Mouse (Mus musculus) hindbrain, embryonic 16.5 days (tissue): Measurements from ENCODE around the gene Coq9. TPM values are rescaled to one million over a fixed set of nuclear protein-coding genes. Genes with fewer than 3 reads are reported as not detected.
"Not testable (repeated sequence)": the region's sequence is repeated elsewhere in the genome, so short reads cannot be mapped to it uniquely, and the experiment has no call there.

Source experiments
- ATAC-seq: fragments of 200-750 bp; cut with Nextera tagmentation; 2 replicates; pipeline ENCODE4 v1.8.0; 2017; ENCODE audit warnings: moderate TSS enrichment, moderate library complexity
- H3K27ac ChIP-seq: fragments of 300-500 bp; sonication (generic); 2 replicates; pipeline ENCODE4 v1.5.1; 2014; ENCODE audit warnings: low read depth, mild to moderate bottlenecking, control low read depth, low read length, moderate library complexity
- H3K27me3 ChIP-seq: fragments of 300-500 bp; sonication (generic); replicated peaks from 2 replicates; pipeline ENCODE4 v1.6.1; 2014; ENCODE audit warnings: low read length; ENCODE audit not compliant: control insufficient read depth, insufficient read depth
- H3K36me3 ChIP-seq: fragments of 300-500 bp; sonication (generic); 2 replicates; pipeline ENCODE4 v1.6.1; 2014; ENCODE audit warnings: mild to moderate bottlenecking, low read length, moderate library complexity, mixed read lengths; ENCODE audit not compliant: control insufficient read depth, insufficient read depth
- H3K4me1 ChIP-seq: fragments of 300-500 bp; sonication (generic); 2 replicates; pipeline ENCODE4 v1.6.1; 2014; ENCODE audit warnings: low read depth, low read length; ENCODE audit not compliant: control insufficient read depth, insufficient read depth
- H3K4me2 ChIP-seq: fragments of 300-500 bp; sonication (generic); 2 replicates; pipeline ENCODE4 v1.6.1; 2014; ENCODE audit warnings: mild to moderate bottlenecking, low read length, control low read depth, moderate library complexity
- H3K4me3 ChIP-seq: fragments of 300-500 bp; sonication (generic); 2 replicates; pipeline ENCODE4 v1.5.1; 2014; ENCODE audit warnings: mild to moderate bottlenecking, low read length, control low read depth, moderate library complexity
- H3K9ac ChIP-seq: fragments of 300-500 bp; sonication (generic); 2 replicates; pipeline ENCODE4 v1.6.1; 2014; ENCODE audit warnings: low read depth, mild to moderate bottlenecking, control low read depth, low read length, moderate library complexity
- H3K9me3 ChIP-seq: fragments of 300-500 bp; sonication (generic); 2 replicates; pipeline ENCODE4 v1.6.1; 2014; ENCODE audit warnings: mild to moderate bottlenecking, low read length, moderate library complexity; ENCODE audit not compliant: control insufficient read depth
- WGBS: fragments of 180-500 bp; shearing (Covaris S2); extraction: QIAGEN DNeasy Blood & Tissue Kit; methylation state at CpG from one replicate; pipeline ENCODE4 v1.1.7; 2014; 5-methylcytosine and 5-hydroxymethylcytosine counted together
- polyA plus RNA-seq: library from polyadenylated mRNA; unstranded; fragments of >200 nt; fragmentation: Nextera tagmentation; extraction: Ambion mirVana; gene quantifications from 2 replicates; pipeline ENCODE4 v1.2.1, GENCODE M21; 2015

Gene Coq9
- polyA plus RNA-seq, 1 experiment from 2014 or later = 67.7 TPM

DNA sequence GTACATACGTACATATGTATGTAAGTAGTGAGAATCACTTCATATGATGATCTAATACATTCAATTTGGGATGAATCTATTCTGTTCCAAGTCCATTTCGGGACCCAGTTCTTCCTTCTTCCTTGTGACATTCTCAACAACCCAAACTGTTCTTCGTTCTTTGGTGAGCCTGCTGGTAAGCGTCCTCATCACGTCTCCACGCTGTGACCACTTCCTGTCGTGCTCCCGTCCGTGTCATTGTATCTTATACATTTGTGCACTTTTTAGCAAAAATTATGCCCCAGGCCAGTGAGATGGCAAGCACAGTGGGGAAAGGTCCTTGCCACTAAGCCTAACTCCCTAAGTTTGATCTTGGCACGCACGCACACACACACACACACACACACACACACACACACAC, 20.2 kb upstream of the Coq9 start:
- Histone ChIP-seq H3K36me3 (peaks cover 10% of the 10 kb centered on the region), H3K27ac (no peak overlapping the region), H3K4me2 (no peak overlapping the region), H3K4me1 (no peaks in the 10 kb centered on the region), H3K9me3 (no peaks in the 10 kb centered on the region), H3K4me3 (no peak overlapping the region), H3K9ac (no peak overlapping the region), H3K27me3 (no peaks in the 10 kb centered on the region)
- ATAC-seq = no peak
- WGBS = 91% methylated on average over 11 of the region's 11 CpGs

DNA sequence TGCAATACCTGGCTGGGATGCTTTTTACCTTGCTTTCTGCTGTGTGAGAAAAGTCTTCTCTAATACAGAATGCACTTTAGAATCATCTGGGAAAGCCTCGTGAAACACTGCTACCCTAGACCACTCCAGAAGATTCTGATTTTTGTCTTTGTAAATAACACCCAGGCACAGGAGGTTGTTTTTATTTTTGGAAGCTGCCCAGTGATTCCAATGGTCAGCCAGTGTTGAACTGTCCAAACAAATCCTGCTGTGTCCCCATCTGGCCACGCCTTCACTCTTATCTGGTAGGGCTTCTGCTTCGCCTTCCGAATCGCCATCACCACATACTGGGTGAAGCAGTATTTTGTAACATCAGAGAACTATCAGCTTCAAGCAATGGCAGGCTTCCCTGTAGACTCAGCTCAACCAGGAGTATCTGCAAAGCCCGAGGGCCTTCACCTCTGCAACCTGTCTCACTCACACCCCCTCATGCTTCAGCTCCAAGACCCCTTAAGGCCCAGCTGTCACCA, 18.4 kb upstream of the Coq9 start:
- Histone ChIP-seq H3K9ac (no peak overlapping the region), H3K4me3 (no peak overlapping the region), H3K27ac (no peak overlapping the region), H3K4me1 (no peaks in the 10 kb centered on the region), H3K9me3 (no peaks in the 10 kb centered on the region), H3K36me3 (peaks cover 21% of the 10 kb centered on the region), H3K4me2 (no peak overlapping the region), H3K27me3 (no peaks in the 10 kb centered on the region)
- ATAC-seq = no peak
- WGBS = 86% methylated on average over 6 of the region's 6 CpGs

DNA sequence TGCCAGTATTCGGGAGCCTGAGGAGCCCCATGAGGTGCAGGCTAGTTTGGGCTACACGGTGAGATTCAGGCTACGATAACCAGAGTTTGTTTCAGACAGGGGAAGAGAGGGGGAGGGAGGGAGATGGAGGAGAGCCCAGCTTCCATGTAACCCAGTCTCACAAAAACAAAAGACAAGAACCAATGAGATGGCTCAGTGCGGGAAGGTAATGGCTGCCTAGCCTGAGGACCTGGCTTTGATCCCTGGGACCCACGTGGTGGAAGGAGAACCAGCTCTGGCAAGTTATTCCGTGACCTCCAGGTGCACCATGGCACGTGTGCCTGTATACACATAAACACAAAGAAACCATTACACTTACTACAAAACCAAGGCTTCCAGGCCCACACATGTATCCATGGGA, 17.6 kb upstream of the Coq9 start:
- H3K4me3 ChIP-seq = no peak overlapping the region
- no peak overlapping the region for H3K4me2 ChIP-seq
- H3K27me3 ChIP-seq = no peaks in the 10 kb centered on the region
- 81% methylated on average over 7 of the region's 7 CpGs for WGBS
- no peaks in the 10 kb centered on the region for H3K9me3 ChIP-seq
- H3K27ac ChIP-seq = no peak overlapping the region
- no peak for ATAC-seq
- H3K36me3 ChIP-seq = peaks cover 27% of the 10 kb centered on the region
- H3K9ac ChIP-seq = no peak overlapping the region
- H3K4me1 ChIP-seq = no peaks in the 10 kb centered on the region

DNA sequence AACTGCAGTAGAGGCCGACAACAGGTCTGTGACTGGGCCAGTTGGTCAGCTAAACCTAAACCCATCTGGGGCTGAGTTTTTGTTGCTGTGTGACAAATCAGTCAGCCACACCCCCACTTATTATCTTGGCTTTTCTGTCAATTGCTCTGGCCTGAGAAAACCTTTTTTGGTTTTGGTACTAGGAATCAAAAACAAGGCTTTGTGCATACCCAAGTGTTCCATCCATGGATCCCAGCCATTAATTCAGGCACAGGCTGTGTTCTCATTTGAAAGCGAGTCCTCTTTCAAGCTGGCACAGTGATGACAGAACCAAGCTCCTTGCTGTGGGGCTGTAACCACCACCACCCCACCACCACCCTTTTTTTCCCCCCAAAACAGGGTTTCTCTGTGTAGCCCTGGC, 16.7 kb upstream of the Coq9 start:
- Histone ChIP-seq H3K4me1 (no peaks in the 10 kb centered on the region), H3K4me2 (no peak overlapping the region), H3K9ac (no peak overlapping the region), H3K27me3 (no peaks in the 10 kb centered on the region), H3K9me3 (no peaks in the 10 kb centered on the region), H3K27ac (no peak overlapping the region), H3K36me3 (peaks cover 27% of the 10 kb centered on the region), H3K4me3 (no peak overlapping the region)
- no peak for ATAC-seq
- 83% methylated on average over 2 of the region's 2 CpGs for WGBS

DNA sequence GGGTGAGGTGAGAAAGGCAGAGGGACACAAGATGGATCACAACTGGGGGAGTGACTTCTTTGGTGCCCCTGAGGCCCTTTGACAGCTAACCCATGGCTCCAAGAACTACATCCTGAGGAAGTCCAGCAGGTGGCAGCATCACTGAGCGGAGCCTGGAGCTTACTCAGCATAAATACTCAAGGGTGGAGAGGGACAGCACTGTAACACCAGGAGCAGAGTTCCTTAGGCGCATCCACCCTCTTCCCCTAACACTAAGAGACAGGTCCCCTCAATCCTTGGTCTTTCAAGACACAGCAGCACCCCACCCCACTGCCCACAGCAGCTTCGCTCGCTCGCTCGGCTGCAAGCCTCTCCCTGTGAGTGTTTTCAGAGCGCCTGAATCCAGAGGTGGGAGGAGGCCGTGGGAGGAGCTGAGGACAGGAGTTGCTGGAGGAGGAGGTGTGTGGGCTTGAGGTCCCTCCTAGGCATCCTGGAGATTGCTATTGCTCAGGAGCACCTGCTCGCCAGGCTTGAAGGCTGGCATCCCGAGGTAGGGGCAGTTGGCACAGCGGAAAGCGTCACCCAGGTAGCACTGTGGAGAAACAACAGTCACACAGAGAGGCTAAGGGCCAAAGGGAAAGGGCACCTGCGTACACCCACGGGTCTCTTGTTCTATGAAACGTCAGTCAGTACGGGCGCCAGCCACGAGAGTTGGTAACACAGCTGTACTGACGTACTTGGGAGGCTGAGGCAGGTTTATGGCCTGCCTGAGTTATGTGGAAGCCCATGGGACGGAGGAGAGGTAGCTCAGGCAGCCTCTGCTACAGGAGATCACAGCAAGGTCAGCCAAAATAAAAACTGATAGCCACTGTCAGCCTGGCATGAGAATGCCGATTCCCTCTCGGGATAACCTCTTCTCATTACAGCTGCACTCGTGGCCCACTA, 15.2 kb upstream of the Coq9 start:
- peak; percentile 51; the same call in 1 of the 2 replicates for ATAC-seq
- 82% methylated on average over 23 of the region's 23 CpGs for WGBS

DNA sequence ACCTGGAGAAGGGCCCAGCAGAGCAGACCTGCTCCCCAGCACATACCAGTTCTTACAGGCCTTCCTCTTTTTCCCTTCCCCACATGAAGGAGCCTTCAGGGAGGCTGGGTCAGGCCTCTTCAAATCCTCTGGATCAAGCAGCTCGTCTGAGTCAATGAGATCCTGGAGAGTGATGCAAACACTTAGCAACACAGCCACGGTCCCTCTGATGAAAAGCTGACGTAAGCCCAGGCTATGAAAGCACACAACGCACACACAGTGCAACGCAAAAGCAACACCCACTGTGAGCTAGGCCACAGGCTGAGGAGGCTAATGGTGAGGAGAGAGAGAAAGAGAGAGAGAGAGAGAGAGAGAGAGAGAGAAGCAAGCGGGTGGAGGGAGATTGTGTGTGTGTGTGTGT, 13.0 kb upstream of the Coq9 start:
- Histone ChIP-seq H3K27me3 (no peaks in the 10 kb centered on the region), H3K9ac (no peak overlapping the region), H3K9me3 (no peaks in the 10 kb centered on the region), H3K27ac (no peak overlapping the region), H3K4me2 (no peak overlapping the region), H3K36me3 (peaks cover 36% of the 10 kb centered on the region), H3K4me1 (no peaks in the 10 kb centered on the region), H3K4me3 (no peak overlapping the region)
- ATAC-seq = no peak
- 92% methylated on average over 6 of the region's 6 CpGs for WGBS

More for the DNA sequence above, 15.2 kb upstream of the Coq9 start:
- Histone ChIP-seq H3K9me3 (no peaks in the 10 kb centered on the region), H3K4me1 (no peaks in the 10 kb centered on the region), H3K36me3 (peaks cover 30% of the 10 kb centered on the region), H3K4me3 (no peak overlapping the region), H3K9ac (no peak overlapping the region), H3K27ac (no peak overlapping the region), H3K4me2 (no peak overlapping the region), H3K27me3 (no peaks in the 10 kb centered on the region)

DNA sequence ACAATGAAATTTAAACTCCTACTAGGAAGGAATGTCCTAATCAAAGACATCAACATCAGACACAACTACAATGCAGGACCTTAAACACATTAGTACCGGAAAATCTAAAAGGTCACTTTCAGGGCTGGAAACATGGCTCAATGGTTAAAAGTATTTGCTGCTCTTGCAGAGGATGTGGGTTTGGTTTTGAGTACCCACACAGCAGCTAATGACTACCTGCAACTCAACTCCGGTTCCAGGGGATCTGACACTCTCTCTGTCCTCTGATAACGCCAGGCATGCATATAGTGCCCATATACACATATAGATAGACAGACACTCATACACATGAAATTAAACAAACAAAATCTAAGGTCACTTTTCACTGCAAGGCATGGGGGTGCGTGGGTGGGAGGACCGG, 11.9 kb upstream of the Coq9 start:
- no peak overlapping the region for H3K27ac ChIP-seq
- no peak overlapping the region for H3K4me2 ChIP-seq
- 95% methylated on average over 5 of the region's 5 CpGs for WGBS
- H3K4me3 ChIP-seq = no peak overlapping the region
- ATAC-seq = no peak
- H3K9me3 ChIP-seq = no peaks in the 10 kb centered on the region
- peaks cover 38% of the 10 kb centered on the region for H3K36me3 ChIP-seq
- H3K27me3 ChIP-seq = no peaks in the 10 kb centered on the region
- no peak overlapping the region for H3K9ac ChIP-seq
- no peaks in the 10 kb centered on the region for H3K4me1 ChIP-seq

DNA sequence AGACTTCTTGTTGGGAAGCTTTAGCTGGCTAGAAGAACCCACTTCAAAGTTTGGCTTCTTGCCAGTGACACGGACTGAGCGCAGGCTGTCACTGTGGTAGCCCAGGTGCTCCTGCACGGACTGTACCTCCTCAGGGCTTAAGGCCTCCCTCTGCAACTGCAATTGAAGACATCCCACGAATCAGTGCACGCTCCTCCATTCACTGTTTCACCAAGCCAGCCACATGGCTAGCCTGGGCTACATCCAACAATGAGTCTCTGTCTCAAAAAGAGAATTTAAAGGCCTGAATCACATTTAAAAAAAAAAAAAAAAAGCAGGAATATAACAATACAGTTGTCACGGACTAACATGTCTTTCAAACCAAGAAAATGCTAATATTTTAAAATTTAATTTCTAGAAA, 9.8 kb upstream of the Coq9 start:
- no peaks in the 10 kb centered on the region for H3K9me3 ChIP-seq
- H3K27ac ChIP-seq = no peak overlapping the region
- H3K4me1 ChIP-seq = no peaks in the 10 kb centered on the region
- ATAC-seq = no peak
- H3K4me3 ChIP-seq = no peak overlapping the region
- H3K4me2 ChIP-seq = no peak overlapping the region
- peaks cover 35% of the 10 kb centered on the region for H3K36me3 ChIP-seq
- no peaks in the 10 kb centered on the region for H3K27me3 ChIP-seq
- no peak overlapping the region for H3K9ac ChIP-seq
- 91% methylated on average over 6 of the region's 6 CpGs for WGBS

DNA sequence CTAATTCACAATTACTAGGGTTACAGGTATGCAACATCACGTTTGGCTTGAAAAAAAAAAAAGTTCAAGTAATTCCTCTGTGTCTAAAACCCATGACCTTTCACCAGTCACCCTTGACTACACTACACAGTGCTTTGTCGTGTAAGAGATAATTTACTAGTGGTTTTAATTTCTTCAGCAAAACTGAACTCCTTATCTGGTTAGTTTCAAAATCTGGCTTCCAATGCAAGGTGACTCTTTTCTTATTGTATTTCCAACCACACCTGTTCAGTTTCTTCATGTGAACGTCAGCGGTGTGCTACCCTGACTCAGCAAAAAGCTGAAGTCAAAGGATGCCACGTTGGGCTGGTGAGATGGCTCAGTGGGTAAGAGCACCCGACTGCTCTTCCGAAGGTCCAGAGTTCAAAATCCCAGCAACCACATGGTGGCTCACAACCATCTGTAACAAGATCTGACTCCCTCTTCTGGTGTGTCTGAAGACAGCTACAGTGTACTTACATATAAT, 4.2 kb upstream of the Coq9 start:
- not testable (repeated sequence) for H3K9me3 ChIP-seq, H3K4me2 ChIP-seq, H3K27me3 ChIP-seq, H3K4me3 ChIP-seq, H3K9ac ChIP-seq, ATAC-seq, H3K27ac ChIP-seq
- Histone ChIP-seq H3K4me1 (peaks cover 12% of the 10 kb centered on the region), H3K36me3 (peaks cover 13% of the 10 kb centered on the region)
- WGBS = 84% methylated on average over 7 of the region's 7 CpGs
